Mouse (Mus musculus): ENCODE results near the gene Krt8.

Gene Krt8

GRCm38 (mm10) chr15:101974083-101974845, 30.0 kb downstream of the Krt8 start:
- DNase-seq = no peak

- DNase-seq = peak; percentile 92
These were observed 30.7 kb downstream of the Krt8 start for GRCm38 (mm10) chr15:101973414-101974077.

DNA sequence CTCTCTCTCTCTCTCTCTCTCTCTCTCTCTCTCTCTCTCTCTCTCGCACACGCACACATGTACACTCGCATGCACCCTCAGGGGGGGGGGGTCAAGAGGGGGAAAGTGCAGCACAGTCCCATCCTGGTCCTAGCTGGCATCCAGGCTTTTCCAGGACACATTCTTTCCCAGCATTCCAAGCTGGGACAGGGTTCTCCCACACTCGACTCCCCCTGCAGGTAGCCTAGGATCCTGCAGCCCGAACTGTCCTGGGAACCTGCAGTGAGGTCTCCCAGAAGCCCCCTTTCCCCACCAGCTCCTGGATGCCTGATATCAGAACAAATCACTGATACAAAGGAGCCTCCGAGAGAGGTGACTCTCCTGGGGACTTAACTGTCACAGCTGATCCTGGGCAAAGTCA, 33.7 kb downstream of the Krt8 start:
- DNase-seq = no peak

GRCm38 (mm10) chr15:101966808-101967207, 37.5 kb downstream of the Krt8 start:
- DNase-seq = no peak

- DNase-seq = no peak
These were observed 45.4 kb downstream of the Krt8 start for GRCm38 (mm10) chr15:101958891-101959290.

DNA sequence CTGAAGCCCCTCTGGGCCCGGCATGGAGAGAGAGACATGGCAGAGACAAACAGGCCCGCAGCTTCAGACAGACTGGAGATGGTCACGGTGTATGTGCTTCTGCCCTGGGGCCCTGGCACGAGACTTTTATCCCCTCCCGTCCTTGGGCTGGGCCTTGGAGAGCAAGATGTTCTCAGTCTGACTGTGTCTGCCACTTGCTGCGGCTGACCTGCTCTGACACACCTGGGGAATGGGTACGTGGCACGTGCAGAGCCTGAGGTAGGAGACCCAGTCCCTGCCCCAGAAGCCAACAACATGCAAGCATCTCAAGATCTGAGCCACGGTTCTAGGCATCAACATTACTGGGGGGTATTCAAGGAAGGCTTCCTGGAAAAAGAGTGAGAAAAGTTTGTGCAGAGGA, 50.1 kb downstream of the Krt8 start, which contains the start of gene Krt78:
Gene Krt78 (minus strand): TSS at position 101 of the 400 bp plus-strand sequence.
- no peak for DNase-seq

DNA sequence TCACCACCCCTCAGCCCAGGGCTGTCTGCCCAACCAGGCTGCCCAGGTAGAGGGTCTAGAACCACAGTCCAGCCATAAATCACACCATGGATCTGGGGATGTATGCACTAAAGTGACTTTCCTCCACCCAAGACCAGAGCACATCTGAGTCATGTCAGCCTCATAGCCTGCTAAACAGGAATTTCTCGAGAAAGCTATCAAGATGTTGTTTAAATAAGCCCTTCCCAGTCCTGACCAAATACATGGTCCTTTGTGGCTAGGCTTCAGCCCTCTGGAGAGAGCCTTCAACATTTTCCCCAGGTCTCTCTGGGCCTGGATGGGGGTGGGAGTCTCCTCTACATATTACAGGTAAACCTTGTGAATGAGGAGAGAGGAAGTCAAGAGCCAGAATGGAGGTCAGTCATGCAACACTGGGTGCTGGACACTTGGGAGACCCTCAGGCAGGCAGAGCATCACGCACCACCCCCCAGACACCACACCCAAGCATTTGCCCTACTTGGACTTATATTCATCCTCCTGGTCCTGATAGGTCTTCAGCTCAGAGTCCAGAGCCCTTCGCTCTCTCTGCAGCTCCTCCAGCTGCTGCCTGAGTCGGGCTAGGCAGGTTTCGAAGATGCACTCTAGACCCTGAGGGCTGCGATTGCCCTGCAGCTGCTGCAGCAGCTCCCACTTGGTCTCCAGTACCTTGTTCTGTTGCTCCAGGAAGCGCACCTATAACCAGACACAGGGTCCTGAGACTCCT, 51.4 kb downstream of the Krt8 start:
- DNase-seq = no peak

Data from right cerebral cortex, adult 18-20 months (tissue).